14 mouse cellular contexts compared by ENCODE assay signal in the genomic region with DNA sequence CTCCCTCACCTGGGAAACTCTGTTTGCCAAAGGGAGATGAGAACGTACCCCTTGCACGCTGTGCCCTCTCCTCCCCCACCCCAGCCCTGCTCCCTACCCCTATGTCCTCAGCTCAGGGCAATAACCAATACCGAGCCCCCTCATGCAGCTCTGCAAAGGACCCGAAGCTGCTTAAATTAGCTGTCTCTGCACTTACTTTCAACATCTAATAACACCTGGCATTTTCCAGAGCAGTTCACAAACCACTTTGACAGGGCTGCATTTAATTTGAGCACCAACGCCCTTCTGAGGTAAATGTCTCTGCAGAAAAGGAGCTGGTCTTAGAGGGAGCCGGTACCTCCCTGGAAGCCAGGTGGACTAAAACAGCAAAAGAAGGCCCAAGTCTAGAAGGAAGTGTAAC. TPM values are rescaled to one million over a fixed set of nuclear protein-coding genes. Genes with fewer than 3 reads are reported as not detected.
DNase-seq lines count a peak whose midpoint lies in the region; ATAC-seq and TF ChIP-seq lines count a peak whose summit lies in the region.
"Had no signal": no experiment of that assay in that cellular context is flagged by ENCODE, and none has a peak within 500 bp of the region (broad histone marks: within the 10 kb centered on the region; RNA-seq: fewer than 3 reads in every experiment).

No protein-coding gene starts in this region.

- H3K36me3 ChIP-seq in intestine, embryonic 14.5 days (ENCODE audit: control insufficient read depth, insufficient read depth, low read length): no peaks in the 10 kb centered on the region
- H3K36me3 ChIP-seq in intestine, postnatal 0 days (ENCODE audit: control insufficient read depth, insufficient read depth): no peaks in the 10 kb centered on the region
- H3K36me3 ChIP-seq in stomach, embryonic 16.5 days (ENCODE audit: control insufficient read depth, insufficient read depth, low read length): no peaks in the 10 kb centered on the region
- H3K36me3 ChIP-seq: neural tube, embryonic 12.5 days had no signal

- TF ChIP-seq POLR2A in bone marrow, adult 2 months (IDR thresholded peaks at IDR 0.05; ENCODE audit: borderline replicate concordance, control insufficient read depth, low read depth, low read length): no peak

- no peaks in the 10 kb centered on the region for H3K27me3 ChIP-seq in intestine, embryonic 14.5 days (replicated peaks; ENCODE audit: control insufficient read depth, insufficient read depth, low read length)
- no peaks in the 10 kb centered on the region for H3K27me3 ChIP-seq in intestine, postnatal 0 days (replicated peaks; ENCODE audit: control insufficient read depth, insufficient read depth, low read length)
- H3K27me3 ChIP-seq in stomach, embryonic 16.5 days (ENCODE audit: control insufficient read depth, insufficient read depth, low read length): no peaks in the 10 kb centered on the region
- H3K27me3 ChIP-seq: neural tube, embryonic 12.5 days had no signal

- no peak overlapping the region for H3K4me2 ChIP-seq in intestine, embryonic 14.5 days (ENCODE audit: low read length)
- no peak overlapping the region for H3K4me2 ChIP-seq in intestine, postnatal 0 days (replicated peaks; ENCODE audit: low read depth)
- no peak overlapping the region for H3K4me2 ChIP-seq in stomach, embryonic 16.5 days (ENCODE audit: low read depth, low read length)
- H3K4me2 ChIP-seq: neural tube, embryonic 12.5 days had no signal

- no peak for TF ChIP-seq CTCF in intestine, postnatal 0 days (IDR thresholded peaks at IDR 0.05; ENCODE audit: low read depth)
- no peak for TF ChIP-seq CTCF in bone marrow, adult 2 months (IDR thresholded peaks at IDR 0.05; ENCODE audit: control insufficient read depth, insufficient read depth, low read length)

- H3K9ac ChIP-seq in intestine, embryonic 14.5 days (ENCODE audit: low read length): no peak overlapping the region
- no peak overlapping the region for H3K9ac ChIP-seq in intestine, postnatal 0 days (ENCODE audit: low read depth, low read length)
- no peak overlapping the region; the same call in 1 of the 2 replicates for H3K9ac ChIP-seq in stomach, embryonic 16.5 days (ENCODE audit: low read length)
- H3K9ac ChIP-seq: liver, embryonic 14.5 days; neural tube, embryonic 12.5 days had no signal

- 30% methylated on average over 6 of the region's 6 CpGs for WGBS in intestine, embryonic 14.5 days
- 57% methylated on average over 6 of the region's 6 CpGs for WGBS in intestine, postnatal 0 days
- WGBS in bone marrow, adult 2 months: 28% methylated on average over 6 of the region's 6 CpGs
- 34% methylated on average over 6 of the region's 6 CpGs for WGBS in stomach, embryonic 16.5 days

- ATAC-seq in intestine, embryonic 14.5 days (replicated peaks; ENCODE audit: low FRiP score, low TSS enrichment, low read depth): no peak
- no peak for ATAC-seq in intestine, postnatal 0 days
- no peak for ATAC-seq in stomach, embryonic 16.5 days (ENCODE audit: insufficient read depth, low FRiP score)

- no peak overlapping the region for H3K27ac ChIP-seq in intestine, embryonic 14.5 days (ENCODE audit: low read depth)
- no peak overlapping the region for H3K27ac ChIP-seq in intestine, postnatal 0 days (ENCODE audit: low read depth, low read length)
- peak overlapping the region; percentile 89 for H3K27ac ChIP-seq in bone marrow, adult 2 months (ENCODE audit: control insufficient read depth, insufficient read depth, low read depth, low read length, poor library complexity)
- H3K27ac ChIP-seq in stomach, embryonic 16.5 days (ENCODE audit: low read length): peak overlapping the region; percentile 74
- H3K27ac ChIP-seq: kidney, postnatal 0 days; liver, embryonic 14.5 days; neural tube, embryonic 12.5 days had no signal

- H3K9me3 ChIP-seq in intestine, embryonic 14.5 days (ENCODE audit: control insufficient read depth, low read length): no peaks in the 10 kb centered on the region
- H3K9me3 ChIP-seq in intestine, postnatal 0 days (ENCODE audit: control insufficient read depth): no peaks in the 10 kb centered on the region
- H3K9me3 ChIP-seq in stomach, embryonic 16.5 days (replicated peaks; ENCODE audit: control insufficient read depth, low read length): no peaks in the 10 kb centered on the region
- H3K9me3 ChIP-seq: neural tube, embryonic 12.5 days had no signal

- H3K4me3 ChIP-seq in intestine, embryonic 14.5 days (ENCODE audit: low read depth, low read length): no peak overlapping the region
- no peak overlapping the region for H3K4me3 ChIP-seq in intestine, postnatal 0 days (ENCODE audit: low read depth, low read length)
- no peak overlapping the region for H3K4me3 ChIP-seq in bone marrow, adult 2 months (replicated peaks; ENCODE audit: control insufficient read depth, low read depth, low read length)
- no peak overlapping the region for H3K4me3 ChIP-seq in stomach, embryonic 16.5 days (replicated peaks; ENCODE audit: low read length)
- H3K4me3 ChIP-seq: neural tube, embryonic 12.5 days had no signal

- peaks cover 10% of the 10 kb centered on the region; the same call in 1 of the 2 replicates for H3K4me1 ChIP-seq in intestine, embryonic 14.5 days (replicated peaks; ENCODE audit: control insufficient read depth, insufficient read depth, low read length)
- H3K4me1 ChIP-seq in intestine, postnatal 0 days (replicated peaks; ENCODE audit: control insufficient read depth, insufficient read depth, low read length): peaks cover 14% of the 10 kb centered on the region; the same call in 1 of the 2 replicates
- peaks cover 18% of the 10 kb centered on the region for H3K4me1 ChIP-seq in bone marrow, adult 2 months (ENCODE audit: control insufficient read depth, insufficient read depth, low read length)
- peaks cover 14% of the 10 kb centered on the region for H3K4me1 ChIP-seq in stomach, embryonic 16.5 days (ENCODE audit: control insufficient read depth, insufficient read depth, low read length)
- H3K4me1 ChIP-seq: neural tube, embryonic 12.5 days had no signal

- peak; percentile 49 for DNase-seq in intestine, embryonic 14.5 days (ENCODE audit: low spot score)
- peak; percentile 50 for DNase-seq in A20 (ENCODE audit: low read depth, low spot score)
- no peak for DNase-seq in urinary bladder, postnatal 14 days (ENCODE audit: low spot score)
- DNase-seq in layer of hippocampus, adult 9-10 months (ENCODE audit: low spot score): no peak
- DNase-seq: cerebellum, adult 9-10 months; embryo, embryonic 11 days; heart, postnatal 14 days; layer of hippocampus, adult 9-11 months had no signal

RNA-seq across cellular contexts. Expression of a gene that starts 3.4 kb away (rescaled TPM):
- polyA plus RNA-seq in intestine, embryonic 14.5 days (2014; fragmentation: Nextera tagmentation; extraction: Ambion mirVana): 89.3 and 105 TPM in 2 replicates
- polyA plus RNA-seq in intestine, postnatal 0 days (2015; fragmentation: Nextera tagmentation; extraction: Ambion mirVana): 31.8 and 32.2 TPM in 2 replicates
- polyA plus RNA-seq in bone marrow, adult 2 months (2011; ENCODE audit: insufficient read depth, insufficient read length, low replicate concordance, missing spikeins): 11.1 and 18.3 TPM in 2 replicates
- polyA plus RNA-seq in stomach, embryonic 16.5 days (2015; fragmentation: Nextera tagmentation; extraction: Ambion mirVana): 69.4 and 75.9 TPM in 2 replicates

Comparison
In these comparisons a context has a peak if more than half of its experiments do, and no peak if none do; other contexts are left out.
1. DNase-seq: peak in intestine, embryonic 14.5 days (single experiment) and A20 (single experiment); none in urinary bladder, postnatal 14 days (single experiment) and layer of hippocampus, adult 9-10 months (single experiment).
2. H3K27ac ChIP-seq: peak in bone marrow, adult 2 months (single experiment) and stomach, embryonic 16.5 days (single experiment); none in intestine, embryonic 14.5 days (single experiment) and intestine, postnatal 0 days (single experiment).